Mouse (Mus musculus) heart, adult 2 months (tissue): Measurements from ENCODE around the gene Fyn. TPM values are rescaled to one million over a fixed set of nuclear protein-coding genes. Genes with fewer than 3 reads are reported as not detected.

Source experiments
- DNase-seq, 2 experiments: peaks; one replicate each; pipeline ENCODE4 v3.0.0; 2021
- H3K27ac ChIP-seq: fragments of 200-600 bp; 2 replicates; pipeline ENCODE4 v1.8.1; 2022
- H3K27me3 ChIP-seq: fragments of 200-500 bp; 2 replicates; pipeline ENCODE4 v1.6.1; 2012; ENCODE audit warnings: mild to moderate bottlenecking, low read length, inconsistent platforms, mixed read lengths; ENCODE audit not compliant: control insufficient read depth, insufficient read depth
- H3K36me3 ChIP-seq: fragments of 200-500 bp; 2 replicates; pipeline ENCODE4 v1.6.1; 2012; ENCODE audit warnings: low read length, inconsistent platforms; ENCODE audit not compliant: control insufficient read depth, insufficient read depth
- H3K4me1 ChIP-seq: fragments of 200-500 bp; 2 replicates; pipeline ENCODE4 v1.6.1; 2011; ENCODE audit warnings: low read length; ENCODE audit not compliant: control insufficient read depth, insufficient read depth
- H3K4me3 ChIP-seq: fragments of 200-600 bp; 2 replicates; pipeline ENCODE4 v1.8.1; 2022
- H3K79me2 ChIP-seq: fragments of 200-500 bp; replicated peaks from 2 replicates; pipeline ENCODE4 v1.6.1; 2012; ENCODE audit warnings: mild to moderate bottlenecking, inconsistent platforms, low read length, moderate library complexity, mixed read lengths; ENCODE audit not compliant: control insufficient read depth, insufficient read depth
- H3K9ac ChIP-seq: fragments of 200-500 bp; 2 replicates; pipeline ENCODE4 v1.6.1; 2012; ENCODE audit warnings: low read depth, mild to moderate bottlenecking, control low read depth, inconsistent platforms, low read length, mixed read lengths
- CTCF ChIP-seq: fragments of 200-600 bp; IDR thresholded peaks from 2 replicates; pipeline ENCODE4 v1.8.1; 2022; ENCODE audit warnings: antibody characterized with exemption, mild to moderate bottlenecking, moderate library complexity
- EP300 ChIP-seq: fragments of 200-500 bp; IDR thresholded peaks from 2 replicates; pipeline ENCODE4 v1.6.1; 2011; ENCODE audit warnings: low read depth, low read length, control low read depth; ENCODE audit not compliant: insufficient read depth
- POLR2A ChIP-seq: fragments of 200-500 bp; IDR thresholded peaks from 2 replicates; pipeline ENCODE4 v1.6.1; 2011; ENCODE audit warnings: mild to moderate bottlenecking, low read depth, low read length, control low read depth; ENCODE audit not compliant: insufficient read depth
- WGBS: fragments of 180-500 bp; shearing (Covaris S2); methylation state at CpG from one replicate; pipeline ENCODE4 v1.1.7; 2018; 5-methylcytosine and 5-hydroxymethylcytosine counted together
- intact Hi-C: fragments of 180-260 bp; cut with DNase I; formaldehyde crosslinking; loops from one replicate; pipeline ENCODE4 v1.15.1; 2025
- polyA plus RNA-seq: library from polyadenylated mRNA; depleted of rRNA; stranded (reverse); fragments of >200 nt; gene quantifications from 2 replicates; pipeline ENCODE4 v1.2.3, GENCODE M21; 2012
- total RNA-seq, 2 experiments: library from RNA; stranded (reverse); gene quantifications; 2 replicates each; pipeline ENCODE4 v1.2.3; 2021

Gene Fyn
- total and polyA plus RNA-seq, 3 experiments = 23.2 to 29.7 (median 26.1) TPM

DNA sequence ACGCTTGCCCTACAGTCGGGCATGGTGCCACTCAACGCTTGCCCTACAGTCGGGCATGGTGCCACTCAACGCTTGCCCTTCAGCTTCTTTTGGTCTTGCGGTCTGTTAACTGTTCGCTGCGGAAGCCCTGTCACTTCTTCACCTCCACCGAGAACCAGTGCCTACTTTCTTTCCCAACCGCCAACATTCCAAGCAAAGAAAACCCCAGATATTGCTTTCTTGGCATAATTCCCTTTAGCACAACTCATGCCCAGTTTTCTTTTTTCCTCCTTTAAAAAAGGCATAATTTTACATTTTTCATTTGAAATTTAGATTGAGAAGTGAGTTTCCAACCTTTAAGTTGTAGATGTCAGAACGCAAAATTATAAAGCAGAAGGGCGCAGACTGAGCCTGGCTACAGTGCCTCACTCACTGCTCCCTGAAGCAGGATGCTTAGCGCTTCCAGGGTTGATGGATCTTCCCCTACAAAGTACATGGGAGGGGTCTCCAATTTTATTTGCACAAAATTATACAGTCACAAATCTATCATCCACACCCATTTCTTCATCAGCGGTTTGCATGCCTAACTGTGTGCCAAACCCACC is 18.8 kb upstream of the Fyn start:
- H3K4me1 ChIP-seq = no peaks in the 10 kb centered on the region
- H3K36me3 ChIP-seq = no peaks in the 10 kb centered on the region
- no peaks in the 10 kb centered on the region for H3K27me3 ChIP-seq
- no peak overlapping the region for H3K4me3 ChIP-seq
- DNase-seq = no peak
- TF ChIP-seq EP300 = no peak
- no peak for TF ChIP-seq CTCF
- no peak for TF ChIP-seq POLR2A
- intact Hi-C loops = no loop called here
- no peak overlapping the region for H3K9ac ChIP-seq
- H3K79me2 ChIP-seq = no peaks in the 10 kb centered on the region
- no peak overlapping the region for H3K27ac ChIP-seq
- WGBS = 92% methylated on average over 14 of the region's 14 CpGs

DNA sequence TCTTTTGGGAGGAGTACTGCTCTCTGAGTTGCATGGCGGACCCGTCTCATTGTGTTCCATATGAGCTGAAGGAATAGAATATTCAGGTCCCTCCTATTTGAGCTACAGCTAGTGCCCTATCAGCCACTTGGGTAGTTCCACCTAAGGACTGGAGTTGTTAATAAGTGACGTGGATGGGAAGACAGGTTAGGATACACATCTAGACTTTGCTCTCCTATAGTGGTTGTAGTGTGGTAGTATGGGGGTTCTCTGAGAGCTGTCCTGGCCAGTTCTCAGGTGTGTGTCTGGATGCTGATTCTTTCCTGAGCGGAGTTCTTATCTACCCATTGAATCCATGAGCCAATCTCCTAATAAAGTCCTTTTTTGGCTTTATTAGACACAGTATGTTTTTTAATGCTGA is 4.5 kb upstream of the Fyn start:
- 94% methylated on average over 4 of the region's 4 CpGs for WGBS
- no peak overlapping the region for H3K4me3 ChIP-seq
- TF ChIP-seq CTCF = no peak
- no peak for TF ChIP-seq EP300
- TF ChIP-seq POLR2A = no peak
- H3K27ac ChIP-seq = no peak overlapping the region
- no peak for DNase-seq
- no peaks in the 10 kb centered on the region for H3K4me1 ChIP-seq
- H3K79me2 ChIP-seq = peaks cover 1% of the 10 kb centered on the region; the same call in 1 of the 2 replicates
- H3K27me3 ChIP-seq = no peaks in the 10 kb centered on the region
- H3K9ac ChIP-seq = no peak overlapping the region
- intact Hi-C loops = no loop called here
- no peaks in the 10 kb centered on the region for H3K36me3 ChIP-seq

DNA sequence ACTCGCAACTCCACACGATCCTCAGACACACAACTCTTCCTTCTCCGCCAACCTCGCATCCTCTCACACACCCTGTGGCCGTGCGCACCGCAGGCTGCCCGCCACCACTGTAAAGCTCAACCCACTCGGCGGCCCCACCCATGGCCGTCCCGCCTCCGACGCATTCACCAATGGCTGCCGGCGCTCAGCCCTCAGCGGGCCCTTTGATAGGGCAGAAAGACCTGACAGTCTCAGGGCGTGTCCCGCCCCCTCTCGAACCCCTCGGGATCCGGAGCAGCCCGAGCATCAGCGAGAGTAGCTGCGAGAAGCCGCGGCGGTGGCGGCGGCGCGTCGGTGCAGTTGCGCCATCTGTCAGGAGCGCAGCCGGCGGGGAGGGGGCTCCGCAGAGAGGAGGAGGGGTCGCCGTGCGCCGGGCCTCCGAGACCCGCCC is 862 bp downstream of the Fyn start:
- intact Hi-C loops = loop anchor here (2.0 to 5.0 kb wide), 5 partner anchors 49 to 199 kb away; no protein-coding TSS in a partner anchor
- DNase-seq = peak; percentile 95 to 98
- Histone ChIP-seq H3K79me2 (peaks cover 3% of the 10 kb centered on the region; the same call in 1 of the 2 replicates), H3K27ac (peak overlapping the region; percentile 96), H3K4me1 (peaks cover 10% of the 10 kb centered on the region), H3K27me3 (no peaks in the 10 kb centered on the region), H3K36me3 (peaks cover 16% of the 10 kb centered on the region), H3K4me3 (peak overlapping the region; percentile 93), H3K9ac (peak overlapping the region; percentile 87)
- under 1% methylated on average over 42 of the region's 44 CpGs for WGBS
- peak; percentile 85 for TF ChIP-seq POLR2A
- TF ChIP-seq EP300 = 0 out of 2 replicates have a peak, but pooled peaks have one; percentile 19
- peak; percentile 31 for TF ChIP-seq CTCF

DNA sequence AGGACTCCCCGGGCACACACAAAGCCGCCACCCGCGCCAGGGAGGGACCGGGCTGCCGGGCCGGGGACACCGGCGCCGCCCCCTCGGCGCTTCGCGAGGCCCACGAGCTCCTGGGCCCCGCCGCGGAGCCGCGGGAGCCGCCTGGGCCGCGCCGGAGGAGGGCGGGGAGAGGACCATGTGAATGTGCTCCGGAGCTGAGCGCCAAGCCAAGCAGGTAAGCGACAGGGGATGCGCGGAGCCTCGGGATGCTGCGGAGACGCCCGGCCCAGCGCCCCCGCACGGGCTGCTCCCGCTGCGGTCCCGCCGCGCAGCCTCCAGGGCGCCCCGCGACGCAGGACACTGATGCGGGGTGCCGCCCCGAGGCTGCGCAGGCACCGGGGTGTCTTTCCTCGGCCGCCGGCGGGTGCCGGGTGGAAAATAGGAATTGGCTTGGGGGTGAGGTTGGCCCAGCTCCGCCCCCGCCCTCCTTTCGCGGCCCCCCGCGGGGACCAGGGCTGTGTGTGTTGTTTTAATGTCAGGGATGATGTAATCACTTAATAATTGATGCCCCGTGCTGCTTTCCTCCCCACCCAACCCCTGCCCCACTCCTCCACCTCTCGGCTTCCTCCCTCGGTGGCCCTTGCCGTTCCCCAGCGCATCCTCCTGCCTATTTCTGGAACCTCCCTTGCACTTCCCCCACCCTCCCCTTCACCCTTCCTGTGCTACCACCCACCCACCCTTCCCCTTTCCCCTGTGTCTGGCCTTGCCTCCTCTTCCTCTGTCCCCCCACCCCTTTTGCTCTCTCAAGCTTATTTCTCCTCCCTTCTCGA is 1.5 kb downstream of the Fyn start:
- H3K9ac ChIP-seq = peak overlapping the region; percentile 87
- peak overlapping the region; percentile 93 for H3K4me3 ChIP-seq
- intact Hi-C loops = loop anchor here (2.0 to 5.0 kb wide), 8 partner anchors 33 to 199 kb away; no protein-coding TSS in a partner anchor
- H3K79me2 ChIP-seq = peaks cover 3% of the 10 kb centered on the region; the same call in 1 of the 2 replicates
- H3K27ac ChIP-seq = peak overlapping the region; percentile 96
- TF ChIP-seq POLR2A (no peak), EP300 (0 out of 2 replicates have a peak, but pooled peaks have one; percentile 10)
- H3K4me1 ChIP-seq = peaks cover 11% of the 10 kb centered on the region
- peaks cover 18% of the 10 kb centered on the region for H3K36me3 ChIP-seq
- peak; percentile 71 to 75 for DNase-seq
- WGBS = 1% methylated on average over 63 of the region's 68 CpGs
- no peaks in the 10 kb centered on the region for H3K27me3 ChIP-seq

DNA sequence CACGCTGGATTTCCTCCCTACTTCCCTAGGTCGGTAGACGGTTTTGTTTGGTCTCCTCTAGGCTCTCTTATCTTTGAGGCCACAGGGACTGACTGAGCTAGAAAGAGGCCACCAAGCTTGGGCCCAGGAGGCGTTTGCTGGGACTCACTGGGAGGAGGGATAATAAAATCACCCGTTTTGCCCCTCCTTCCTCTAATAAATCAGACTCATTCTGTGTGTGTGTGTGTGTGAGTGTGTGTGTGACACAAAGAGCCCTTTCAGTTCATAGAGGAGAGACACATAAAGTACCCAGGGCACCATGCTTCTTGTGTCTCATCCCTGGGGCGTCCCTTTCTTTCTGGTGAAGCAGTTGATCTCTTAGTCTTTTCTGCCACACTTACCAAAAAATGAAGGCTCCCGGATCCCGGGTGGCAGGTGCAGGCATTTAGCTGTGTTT is 2.1 kb downstream of the Fyn start:
- peak in 1 of 2 experiments; percentile 40 for DNase-seq
- 7% methylated on average over 8 of the region's 8 CpGs for WGBS
- Histone ChIP-seq H3K4me1 (peaks cover 12% of the 10 kb centered on the region), H3K27me3 (no peaks in the 10 kb centered on the region), H3K36me3 (peaks cover 20% of the 10 kb centered on the region), H3K27ac (peak overlapping the region; percentile 96), H3K4me3 (peak overlapping the region; percentile 93), H3K9ac (peak overlapping the region; percentile 87), H3K79me2 (peaks cover 3% of the 10 kb centered on the region; the same call in 1 of the 2 replicates)
- intact Hi-C loops = loop anchor here (2.0 to 5.0 kb wide), 3 partner anchors 32 to 131 kb away; no protein-coding TSS in a partner anchor
- TF ChIP-seq POLR2A = peak; percentile 40; the same call in 1 of the 2 replicates
- no peak for TF ChIP-seq EP300
